In the genomic region with DNA sequence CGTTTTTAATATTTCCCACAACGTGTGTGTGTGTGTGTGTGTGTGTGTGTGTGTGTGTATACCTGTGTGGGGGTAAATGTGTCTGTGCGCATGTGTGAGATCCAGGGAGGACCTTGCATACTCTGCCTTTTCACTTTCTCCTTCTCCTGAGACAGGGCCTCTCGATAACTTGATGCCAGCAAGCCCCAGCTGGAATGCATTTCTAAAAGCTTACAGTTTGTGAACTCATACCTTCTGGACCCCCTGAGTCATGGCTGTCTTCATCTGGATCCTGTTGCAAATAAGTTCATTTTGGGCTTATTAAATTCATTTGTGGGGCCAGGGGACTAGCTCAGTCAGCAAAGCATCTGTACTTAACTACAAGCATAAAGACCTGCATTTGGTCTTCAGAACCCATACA, we compare ENCODE assay signal across 16 mouse cellular contexts.
"Had no signal": no experiment of that assay in that cellular context is flagged by ENCODE, and none has a peak within 500 bp of the region (broad histone marks: within the 10 kb centered on the region; RNA-seq: fewer than 3 reads in every experiment).

No protein-coding gene starts in this region.

- H3K9ac ChIP-seq: liver, embryonic 14.5 days; neural tube, embryonic 15.5 days had no signal

- H3K9me3 ChIP-seq: midbrain, embryonic 10.5 days; neural tube, embryonic 15.5 days had no signal

- H3K4me2 ChIP-seq: neural tube, embryonic 15.5 days had no signal

- H3K4me3 ChIP-seq: layer of hippocampus, adult 2 months; midbrain, embryonic 10.5 days; myocyte; neural tube, embryonic 15.5 days had no signal

- H3K36me3 ChIP-seq: midbrain, embryonic 10.5 days; neural tube, embryonic 15.5 days had no signal

- H3K4me1 ChIP-seq: midbrain, embryonic 10.5 days; neural tube, embryonic 15.5 days had no signal

- DNase-seq: kidney, postnatal 10 days; kidney, postnatal 4 days; liver; lung, adult 18-20 months; lung, postnatal 4 days; midbrain, embryonic 14.5 days; retina, postnatal 1 day; right cerebral cortex, postnatal 4 days; spleen, adult 18-20 months; thymus, adult 18-20 months; thymus, postnatal 14 days had no signal

- H3K27ac ChIP-seq: layer of hippocampus, adult 2 months; liver, embryonic 14.5 days; midbrain, embryonic 10.5 days; neural tube, embryonic 15.5 days had no signal

- H3K27me3 ChIP-seq: neural tube, embryonic 15.5 days had no signal
